In the genomic region with DNA sequence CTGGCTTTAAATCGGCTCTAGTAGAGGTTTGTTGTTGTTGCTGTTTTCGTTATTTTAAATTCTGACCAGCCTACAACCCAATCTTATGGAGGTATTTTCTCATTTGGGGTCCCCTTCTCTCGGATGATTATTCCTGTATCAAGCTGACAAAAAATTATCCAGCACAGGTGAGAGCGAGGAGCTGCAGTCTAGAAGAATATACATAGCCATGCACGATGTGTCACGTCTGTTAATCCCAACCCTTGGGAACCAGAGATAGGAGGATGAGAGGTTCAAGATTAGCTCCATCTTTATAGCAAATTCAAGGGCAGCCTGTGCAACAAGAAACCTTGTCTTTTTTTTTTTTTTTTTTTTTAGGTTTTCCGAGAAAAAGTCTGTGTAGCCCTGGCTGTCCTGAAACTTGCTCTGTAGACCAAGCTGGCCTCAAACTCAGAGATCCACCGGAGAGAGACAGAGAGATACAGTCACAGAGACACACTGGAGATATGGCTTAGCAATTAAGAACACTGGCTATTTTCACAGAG, we compare ENCODE assay signal across 8 mouse cellular contexts. TPM values are rescaled to one million over a fixed set of nuclear protein-coding genes. Genes with fewer than 3 reads are reported as not detected.
DNase-seq lines count a peak whose midpoint lies in the region; ATAC-seq and TF ChIP-seq lines count a peak whose summit lies in the region.

No protein-coding gene starts in this region.

- H3K4me2 ChIP-seq in CH12.LX (ENCODE audit: insufficient read depth, low read depth, poor library complexity, severe bottlenecking): peak overlapping the region; percentile 89
- H3K4me2 ChIP-seq in forebrain, embryonic 15.5 days (replicated peaks): peak overlapping the region; percentile 58
- H3K4me2 ChIP-seq in liver, embryonic 16.5 days (ENCODE audit: low read depth, low read length): peak overlapping the region; percentile 63

- no peaks in the 10 kb centered on the region for H3K9me3 ChIP-seq in heart, embryonic 10.5 days
- H3K9me3 ChIP-seq in CH12.LX (replicated peaks; ENCODE audit: low read length): peaks cover 9% of the 10 kb centered on the region
- no peaks in the 10 kb centered on the region for H3K9me3 ChIP-seq in forebrain, embryonic 15.5 days
- H3K9me3 ChIP-seq in liver, embryonic 16.5 days (replicated peaks; ENCODE audit: control insufficient read depth, low read length): no peaks in the 10 kb centered on the region

- peaks cover 16% of the 10 kb centered on the region for H3K4me1 ChIP-seq in heart, embryonic 10.5 days
- peaks cover 8 to 26% of the 10 kb centered on the region in 2 experiments for H3K4me1 ChIP-seq in CH12.LX (ENCODE audit: control insufficient read depth in 1 of 2, insufficient read depth in 2 of 2)
- H3K4me1 ChIP-seq in forebrain, embryonic 15.5 days: peaks cover 22% of the 10 kb centered on the region
- H3K4me1 ChIP-seq in liver, embryonic 16.5 days (ENCODE audit: control insufficient read depth, low read depth, low read length): peaks cover 24% of the 10 kb centered on the region

- H3K79me2 ChIP-seq in CH12.LX (replicated peaks; ENCODE audit: control insufficient read depth, extremely low read depth, insufficient read depth, poor library complexity, severe bottlenecking): peaks cover 4% of the 10 kb centered on the region; the same call in 1 of the 2 replicates

- no peaks in the 10 kb centered on the region for H3K27me3 ChIP-seq in heart, embryonic 10.5 days (ENCODE audit: insufficient read depth, poor library complexity, severe bottlenecking)
- H3K27me3 ChIP-seq in CH12.LX (replicated peaks): no peaks in the 10 kb centered on the region
- H3K27me3 ChIP-seq in forebrain, embryonic 15.5 days: 0 out of 2 replicates have a peak, but pooled peaks cover 6% of the 10 kb centered on the region
- no peaks in the 10 kb centered on the region for H3K27me3 ChIP-seq in liver, embryonic 16.5 days (ENCODE audit: control insufficient read depth, insufficient read depth, low read depth, low read length)

- dilution Hi-C loops in CH12.LX (cut with MboI; ENCODE audit: extremely low pct_ligation_motif_present, extremely low pct_unique_long_range_greater_than_20kb, low sequenced_read_pairs): no loop called here

- WGBS in heart, embryonic 10.5 days: 13% methylated on average over 8 of the region's 8 CpGs
- 13% methylated on average over 8 of the region's 8 CpGs for WGBS in forebrain, embryonic 15.5 days
- WGBS in liver, embryonic 16.5 days (ENCODE audit: insufficient replicate concordance): 11% methylated on average over 8 of the region's 8 CpGs

- peaks cover 17% of the 10 kb centered on the region for H3K36me3 ChIP-seq in heart, embryonic 10.5 days
- peaks cover 0 to 3% of the 10 kb centered on the region in 2 experiments for H3K36me3 ChIP-seq in CH12.LX (replicated peaks in 1 of 2; ENCODE audit: control insufficient read depth in 1 of 2, insufficient read depth in 1 of 2, low read length in 1 of 2)
- H3K36me3 ChIP-seq in forebrain, embryonic 15.5 days: no peaks in the 10 kb centered on the region
- H3K36me3 ChIP-seq in liver, embryonic 16.5 days (ENCODE audit: control insufficient read depth, insufficient read depth): no peaks in the 10 kb centered on the region

- H3K4me3 ChIP-seq in heart, embryonic 10.5 days: peak overlapping the region; percentile 79
- H3K4me3 ChIP-seq in CH12.LX (replicated peaks in 1 of 3; ENCODE audit: low read depth in 2 of 3, low read length in 2 of 3, poor library complexity in 1 of 3): peak overlapping the region; percentile 43 to 77 (median 63)
- H3K4me3 ChIP-seq in forebrain, embryonic 15.5 days: peak overlapping the region; percentile 61
- H3K4me3 ChIP-seq in liver, embryonic 16.5 days (ENCODE audit: low read depth, low read length): peak overlapping the region; percentile 90

- ATAC-seq in forebrain, embryonic 15.5 days (replicated peaks): peak; percentile 38
- no peak for ATAC-seq in liver, embryonic 16.5 days (ENCODE audit: low read depth)

- in situ Hi-C loops in CH12.LX (cut with MboI; ENCODE audit: low pct_ligation_motif_present, low pct_unique_long_range_greater_than_20kb, low sequenced_read_pairs): no loop called here

- intact Hi-C loops in heart, postnatal 36 days (cut with DNase I): no loop called here

- TF ChIP-seq EP300 in CH12.LX (IDR thresholded peaks at IDR 0.05; ENCODE audit: low read length): no peak

- TF ChIP-seq POLR2A in CH12.LX (IDR thresholded peaks at IDR 0.05; ENCODE audit: low read depth, low read length): no peak

- TF ChIP-seq RAD21 in CH12.LX (IDR thresholded peaks at IDR 0.05; ENCODE audit: low read depth, low read length): no peak

- H3K9ac ChIP-seq in CH12.LX (ENCODE audit: insufficient read depth, low read depth): peak overlapping the region; percentile 70
- peak overlapping the region; percentile 69 for H3K9ac ChIP-seq in forebrain, embryonic 15.5 days (replicated peaks)
- peak overlapping the region; percentile 87 for H3K9ac ChIP-seq in liver, embryonic 16.5 days (ENCODE audit: low read depth, low read length)

- peak overlapping the region; percentile 99 for H3K27ac ChIP-seq in heart, embryonic 10.5 days
- H3K27ac ChIP-seq in CH12.LX (ENCODE audit: insufficient read depth, low read depth): no peak overlapping the region
- 0 out of 2 replicates have a peak overlapping the region, but pooled peaks have one; percentile 92 for H3K27ac ChIP-seq in forebrain, embryonic 15.5 days (replicated peaks)
- H3K27ac ChIP-seq in liver, embryonic 16.5 days (ENCODE audit: low read length): no peak overlapping the region; the same call in 1 of the 2 replicates

- DNase-seq in heart, embryonic 10.5 days (ENCODE audit: low spot score): no peak
- DNase-seq in heart, postnatal 36 days: no peak
- DNase-seq in CH12.LX (ENCODE audit: extremely low read depth): no peak
- no peak for DNase-seq in adrenal gland, postnatal 10 days
- no peak for DNase-seq in spleen, adult 12 weeks (ENCODE audit: low spot score)
- no peak for DNase-seq in cerebellum, adult 11-12 months

- TF ChIP-seq CTCF in CH12.LX (conservative IDR thresholded peaks at IDR 0.05 in 1 of 2, IDR thresholded peaks at IDR 0.05 in 1 of 2; ENCODE audit: low read depth in 2 of 2, low read length in 2 of 2): no peak

TF ChIP-seq in CH12.LX, 34 proteins besides CTCF, POLR2A, EP300 and RAD21:
- no peak for TF ChIP-seq ZMIZ1 (IDR thresholded peaks at IDR 0.05; ENCODE audit: low read depth, low read length)
- no peak for TF ChIP-seq ELF1 (IDR thresholded peaks at IDR 0.05; ENCODE audit: low read depth, low read length)
- TF ChIP-seq MYC (IDR thresholded peaks at IDR 0.05; ENCODE audit: low read depth, low read length): no peak

RNA-seq across cellular contexts. Expression of a gene that starts 0.5 kb away (rescaled TPM):
- 16.0 and 16.6 TPM in 2 replicates for polyA plus RNA-seq in heart, embryonic 10.5 days (2016; fragmentation: Nextera tagmentation; extraction: Ambion mirVana)
- total RNA-seq in heart, postnatal 36 days (2021): 10 to 100 TPM; 15.5 to 15.8 TPM
- total RNA-seq in CH12.LX (2012; rRNA removed) (1.9 and 2.2 TPM in 2 replicates), CH12.LX (2014; rRNA removed) (1.1 and 1.3 TPM in 2 replicates)
- polyA plus RNA-seq in CH12.LX (2012; ENCODE audit: insufficient read length, low read depth): 4.3 and 4.9 TPM in 2 replicates
- polyA plus RNA-seq in forebrain, embryonic 15.5 days (2015; fragmentation: Nextera tagmentation; extraction: Ambion mirVana): 22.8 and 24.7 TPM in 2 replicates
- 4.0 and 4.7 TPM in 2 replicates for polyA plus RNA-seq in liver, embryonic 16.5 days (2015; fragmentation: Nextera tagmentation; extraction: Ambion mirVana)
- 10 to 100 TPM; 14.6 to 19.2 TPM for total RNA-seq in adrenal gland, postnatal 10 days (2021)

RNA-seq across cellular contexts. Expression of a gene that starts 4.6 kb away (rescaled TPM):
- polyA plus RNA-seq in heart, embryonic 10.5 days (2016; fragmentation: Nextera tagmentation; extraction: Ambion mirVana): 7.1 and 7.4 TPM in 2 replicates
- total RNA-seq in heart, postnatal 36 days (2021): 1 to 10 TPM; 6.1 to 6.3 TPM
- 10.5 and 10.6 TPM in 2 replicates for total RNA-seq in CH12.LX (2012; rRNA removed)
- total RNA-seq in CH12.LX (2014; rRNA removed): 6.0 and 6.7 TPM in 2 replicates
- polyA plus RNA-seq in CH12.LX (2012; ENCODE audit: insufficient read length, low read depth): 5.1 and 5.8 TPM in 2 replicates
- 2.9 and 3.4 TPM in 2 replicates for polyA plus RNA-seq in forebrain, embryonic 15.5 days (2015; fragmentation: Nextera tagmentation; extraction: Ambion mirVana)
- 2.4 and 2.8 TPM in 2 replicates for polyA plus RNA-seq in liver, embryonic 16.5 days (2015; fragmentation: Nextera tagmentation; extraction: Ambion mirVana)
- 10 to 100 TPM in 1 of 2 experiments, 1 to 10 TPM in 1; 9.9 to 12.0 TPM for total RNA-seq in adrenal gland, postnatal 10 days (2021)

RNA-seq across cellular contexts. Expression of a gene that starts 45.9 kb away (rescaled TPM):
- polyA plus RNA-seq in heart, embryonic 10.5 days (2016; fragmentation: Nextera tagmentation; extraction: Ambion mirVana): 38.9 and 50.2 TPM in 2 replicates
- total RNA-seq in heart, postnatal 36 days (2021): 10 to 100 TPM; 16.1 to 16.4 TPM
- total RNA-seq in CH12.LX (2012; rRNA removed): 21.2 and 26.1 TPM in 2 replicates
- total RNA-seq in CH12.LX (2014; rRNA removed): 9.2 and 13.0 TPM in 2 replicates
- polyA plus RNA-seq in CH12.LX (2012; ENCODE audit: insufficient read length, low read depth): 65.0 and 68.7 TPM in 2 replicates
- 17.8 and 20.1 TPM in 2 replicates for polyA plus RNA-seq in forebrain, embryonic 15.5 days (2015; fragmentation: Nextera tagmentation; extraction: Ambion mirVana)
- 12.8 and 13.7 TPM in 2 replicates for polyA plus RNA-seq in liver, embryonic 16.5 days (2015; fragmentation: Nextera tagmentation; extraction: Ambion mirVana)
- total RNA-seq in adrenal gland, postnatal 10 days (2021): 10 to 100 TPM; 23.5 to 36.5 TPM

RNA-seq across cellular contexts. Expression of a gene that starts 46.3 kb away (rescaled TPM):
- polyA plus RNA-seq in heart, embryonic 10.5 days (2016; fragmentation: Nextera tagmentation; extraction: Ambion mirVana): 62.2 and 79.7 TPM in 2 replicates
- 10 to 100 TPM; 38.4 to 52.4 TPM for total RNA-seq in heart, postnatal 36 days (2021)
- total RNA-seq in CH12.LX (2012; rRNA removed) (56.9 and 63.1 TPM in 2 replicates), CH12.LX (2014; rRNA removed) (59.2 and 67.6 TPM in 2 replicates)
- 114 and 120 TPM in 2 replicates for polyA plus RNA-seq in CH12.LX (2012; ENCODE audit: insufficient read length, low read depth)
- polyA plus RNA-seq in forebrain, embryonic 15.5 days (2015; fragmentation: Nextera tagmentation; extraction: Ambion mirVana): 131 TPM in 2 replicates
- 20.2 and 23.1 TPM in 2 replicates for polyA plus RNA-seq in liver, embryonic 16.5 days (2015; fragmentation: Nextera tagmentation; extraction: Ambion mirVana)
- total RNA-seq in adrenal gland, postnatal 10 days (2021): 10 to 100 TPM; 75.3 to 92.1 TPM

Comparison
In these comparisons a context has a peak if more than half of its experiments do, and no peak if none do; other contexts are left out.
1. H3K27ac ChIP-seq: peak in heart, embryonic 10.5 days (single experiment) and forebrain, embryonic 15.5 days (single experiment); none in CH12.LX (single experiment) and liver, embryonic 16.5 days (single experiment).
2. Peak in every context shown above with its lines, with median percentiles within 50 percentile points of each other: H3K4me3 ChIP-seq, H3K4me2 ChIP-seq and H3K9ac ChIP-seq.